Mouse (Mus musculus) myocyte (in vitro differentiated cells): ENCODE measurements around the gene Cs. TPM values are rescaled to one million over a fixed set of nuclear protein-coding genes. Genes with fewer than 3 reads are reported as not detected.

Experiments
- H3K27me3 ChIP-seq: one replicate; pipeline ENCODE4 v1.6.1; 2011; ENCODE audit not compliant: control insufficient read depth, insufficient read depth, insufficient read length
- H3K36me3 ChIP-seq: one replicate; pipeline ENCODE4 v1.6.1; 2011; ENCODE audit not compliant: control insufficient read depth, insufficient read depth
- H3K4me2 ChIP-seq: one replicate; pipeline ENCODE4 v1.6.1; 2011; ENCODE audit warnings: low read depth, control low read depth
- H3K4me3 ChIP-seq: one replicate; pipeline ENCODE4 v1.5.1; 2011; ENCODE audit warnings: mild to moderate bottlenecking, control low read depth, moderate library complexity
- H3K79me2 ChIP-seq: one replicate; pipeline ENCODE4 v1.6.1; 2011; ENCODE audit not compliant: control insufficient read depth, insufficient read depth
- H3ac ChIP-seq: one replicate; pipeline ENCODE4 v1.6.1; 2011; ENCODE audit not compliant: control insufficient read depth, insufficient read length
- CEBPB ChIP-seq: IDR thresholded peaks from 2 replicates; pipeline ENCODE4 v1.6.1; 2011; ENCODE audit warnings: mild to moderate bottlenecking, moderate library complexity; ENCODE audit not compliant: poor library complexity, insufficient read depth, severe bottlenecking
- E2F4 ChIP-seq: IDR thresholded peaks from one replicate; pipeline ENCODE4 v1.6.1; 2011; ENCODE audit warnings: mild to moderate bottlenecking, control low read depth, moderate library complexity; ENCODE audit not compliant: insufficient read depth
- MAX ChIP-seq: IDR thresholded peaks from one replicate; pipeline ENCODE4 v1.6.1; 2011; ENCODE audit warnings: low read depth, mild to moderate bottlenecking, control low read depth
- MYOD1 ChIP-seq, 3 experiments: IDR thresholded peaks; one replicate each; pipeline ENCODE4 v1.6.1; 2011; ENCODE audit warnings: control low read depth in 2 of 3, low read depth in 2 of 3, mild to moderate bottlenecking in 2 of 3, moderate library complexity in 1 of 3; ENCODE audit not compliant: insufficient read length in 2 of 3, control insufficient read depth in 1 of 3
- MYOG ChIP-seq, 3 experiments: IDR thresholded peaks; one replicate each; pipeline ENCODE4 v1.6.1; 2011; ENCODE audit warnings: control low read depth in 2 of 3, low read depth in 2 of 3, mild to moderate bottlenecking in 2 of 3; ENCODE audit not compliant: insufficient read length in 2 of 3, control insufficient read depth in 1 of 3, insufficient read depth in 1 of 3
- POLR2A ChIP-seq: IDR thresholded peaks from one replicate; pipeline ENCODE4 v1.6.1; 2011; ENCODE audit warnings: low read depth, mild to moderate bottlenecking, control low read depth, moderate library complexity; ENCODE audit not compliant: insufficient read length
- POLR2AphosphoS2 ChIP-seq: IDR thresholded peaks from one replicate; pipeline ENCODE4 v1.6.1; 2011; ENCODE audit warnings: low read depth, control low read depth; ENCODE audit not compliant: insufficient read length
- REST ChIP-seq: IDR thresholded peaks from one replicate; pipeline ENCODE4 v1.6.1; 2011; ENCODE audit warnings: mild to moderate bottlenecking, control low read depth, moderate library complexity; ENCODE audit not compliant: insufficient read depth, insufficient read length
- SRF ChIP-seq: IDR thresholded peaks from one replicate; pipeline ENCODE4 v1.6.1; 2011; ENCODE audit warnings: low read depth; ENCODE audit not compliant: control insufficient read depth, insufficient read length
- TCF12 ChIP-seq: IDR thresholded peaks from one replicate; pipeline ENCODE4 v1.6.1; 2011; ENCODE audit warnings: mild to moderate bottlenecking, control low read depth; ENCODE audit not compliant: poor library complexity, insufficient read depth, severe bottlenecking
- TCF3 ChIP-seq: IDR thresholded peaks from one replicate; pipeline ENCODE4 v1.6.1; 2011; ENCODE audit warnings: low read depth, control low read depth; ENCODE audit not compliant: insufficient read length
- USF1 ChIP-seq: IDR thresholded peaks from one replicate; pipeline ENCODE4 v1.6.1; 2011; ENCODE audit warnings: low read depth, mild to moderate bottlenecking, control low read depth, moderate library complexity
- polyA plus RNA-seq: library from polyadenylated mRNA; unstranded; fragments of >200 nt; fragmentation: generic; extraction: Trizol; gene quantifications from one replicate; pipeline ENCODE4 v1.2.1, GENCODE M21; 2012; ENCODE audit warnings: missing spikeins

Gene Cs
- polyA plus RNA-seq, 1 experiment, result 253 TPM

DNA sequence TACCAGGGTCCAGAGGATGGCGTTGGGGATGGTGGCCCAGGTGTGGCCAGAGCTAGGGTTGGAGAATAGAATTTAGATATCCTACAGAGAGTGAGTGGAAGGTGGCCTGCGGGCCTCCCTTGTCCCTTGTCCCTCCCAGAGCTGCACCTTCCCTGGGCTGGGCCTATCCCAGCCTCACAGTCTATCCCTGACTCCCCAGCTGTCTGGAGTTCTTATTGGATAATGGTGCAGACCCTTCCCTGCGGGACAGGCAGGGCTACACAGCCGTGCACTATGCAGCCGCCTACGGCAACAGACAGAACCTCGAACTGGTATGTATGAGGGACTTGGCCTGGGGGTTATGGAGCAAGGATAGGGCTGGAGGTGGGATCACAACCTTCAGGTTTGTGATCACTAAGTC is 48.4 kb downstream of the Cs start:
- TF ChIP-seq POLR2AphosphoS2, result no peak
- no peak for TF ChIP-seq E2F4
- TF ChIP-seq REST, result no peak
- no peak for TF ChIP-seq MAX
- no peak for TF ChIP-seq POLR2A
- no peak for TF ChIP-seq MYOG (IDR thresholded peaks at IDR 0.05; ENCODE audit: control insufficient read depth in 1 of 3, insufficient read depth in 1 of 3, insufficient read length in 2 of 3, low read depth in 2 of 3)
- TF ChIP-seq TCF12, result no peak
- no peak for TF ChIP-seq MYOD1 (IDR thresholded peaks at IDR 0.05; ENCODE audit: control insufficient read depth in 1 of 3, insufficient read length in 2 of 3, low read depth in 2 of 3)
- no peak for TF ChIP-seq CEBPB
- no peak for TF ChIP-seq SRF
- Histone ChIP-seq H3K4me2 (no peak overlapping the region), H3K27me3 (no peaks in the 10 kb centered on the region), H3K79me2 (no peaks in the 10 kb centered on the region), H3K4me3 (no peak overlapping the region), H3ac (no peak overlapping the region), H3K36me3 (peaks cover 52% of the 10 kb centered on the region)

DNA sequence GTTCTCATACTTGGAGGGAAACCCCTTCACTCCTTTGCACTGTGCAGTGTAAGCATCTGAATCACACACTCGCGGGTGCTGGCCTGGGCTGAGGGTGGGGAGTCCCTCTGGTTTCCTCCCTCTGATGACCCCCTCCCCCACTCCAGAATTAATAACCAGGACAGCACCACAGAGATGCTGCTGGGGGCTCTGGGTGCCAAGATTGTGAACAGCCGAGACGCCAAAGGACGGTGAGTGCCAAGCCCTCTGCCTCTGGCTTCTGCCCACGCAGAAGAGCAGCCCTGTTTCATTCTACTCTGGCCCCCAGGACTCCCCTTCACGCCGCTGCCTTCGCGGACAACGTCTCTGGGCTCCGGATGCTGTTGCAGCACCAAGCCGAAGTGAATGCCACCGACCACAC is 51.4 kb downstream of the Cs start:
- H3K4me2 ChIP-seq, result no peak overlapping the region
- H3K27me3 ChIP-seq, result no peaks in the 10 kb centered on the region
- TF ChIP-seq MYOG (IDR thresholded peaks at IDR 0.05; ENCODE audit: control insufficient read depth in 1 of 3, insufficient read depth in 1 of 3, insufficient read length in 2 of 3, low read depth in 2 of 3) (no peak), E2F4 (no peak), POLR2A (no peak), TCF3 (no peak), TCF12 (no peak), CEBPB (no peak), POLR2AphosphoS2 (no peak), SRF (no peak), MYOD1 (IDR thresholded peaks at IDR 0.05; ENCODE audit: control insufficient read depth in 1 of 3, insufficient read length in 2 of 3, low read depth in 2 of 3) (no peak), USF1 (no peak), MAX (no peak), REST (no peak)
- no peaks in the 10 kb centered on the region for H3K79me2 ChIP-seq
- peaks cover 44% of the 10 kb centered on the region for H3K36me3 ChIP-seq
- no peak overlapping the region for H3ac ChIP-seq
- H3K4me3 ChIP-seq, result no peak overlapping the region

- H3ac ChIP-seq, result no peak overlapping the region
- no peak overlapping the region for H3K4me2 ChIP-seq
- no peak overlapping the region for H3K4me3 ChIP-seq
- H3K27me3 ChIP-seq, result no peaks in the 10 kb centered on the region
- H3K79me2 ChIP-seq, result no peaks in the 10 kb centered on the region
- TF ChIP-seq MYOG (IDR thresholded peaks at IDR 0.05; ENCODE audit: control insufficient read depth in 1 of 3, insufficient read depth in 1 of 3, insufficient read length in 2 of 3, low read depth in 2 of 3), result no peak
- no peak for TF ChIP-seq MAX
- TF ChIP-seq USF1, result no peak
- peaks cover 38% of the 10 kb centered on the region for H3K36me3 ChIP-seq
Observed at GRCm38 (mm10) chr10:128389570-128389969, 52.0 kb downstream of the Cs start.

GRCm38 (mm10) chr10:128390366-128390765 is 52.8 kb downstream of the Cs start:
- H3ac ChIP-seq, result no peak overlapping the region
- peaks cover 30% of the 10 kb centered on the region for H3K36me3 ChIP-seq
- no peak overlapping the region for H3K4me3 ChIP-seq
- H3K27me3 ChIP-seq, result no peaks in the 10 kb centered on the region
- H3K79me2 ChIP-seq, result no peaks in the 10 kb centered on the region
- TF ChIP-seq MAX, result no peak
- no peak for TF ChIP-seq SRF
- TF ChIP-seq MYOD1 (IDR thresholded peaks at IDR 0.05; ENCODE audit: control insufficient read depth in 1 of 3, insufficient read length in 2 of 3, low read depth in 2 of 3), result no peak
- no peak for TF ChIP-seq CEBPB
- no peak for TF ChIP-seq USF1
- peak; percentile 13 for TF ChIP-seq POLR2AphosphoS2
- no peak for TF ChIP-seq MYOG (IDR thresholded peaks at IDR 0.05; ENCODE audit: control insufficient read depth in 1 of 3, insufficient read depth in 1 of 3, insufficient read length in 2 of 3, low read depth in 2 of 3)
- no peak for TF ChIP-seq TCF12
- no peak overlapping the region for H3K4me2 ChIP-seq

DNA sequence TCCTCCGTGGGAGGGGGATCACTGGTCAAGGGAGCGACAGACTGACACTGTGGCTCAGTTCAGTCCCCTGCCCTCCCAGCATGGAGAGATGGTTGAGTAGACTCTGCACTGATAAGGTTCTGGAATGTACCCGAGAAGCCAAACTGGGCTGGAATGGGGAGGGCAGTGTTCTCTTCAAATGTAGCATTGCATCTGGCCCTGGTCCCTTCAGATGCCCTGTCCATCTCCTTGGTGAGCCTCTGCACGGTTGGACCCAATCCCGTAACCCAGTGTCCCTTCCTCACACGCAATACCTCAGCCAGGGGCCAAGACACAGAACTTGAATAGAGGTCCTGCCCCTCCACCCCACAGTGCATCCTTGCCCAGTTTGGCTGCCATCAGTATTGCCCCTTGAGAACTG is 54.3 kb downstream of the Cs start:
- Histone ChIP-seq H3K27me3 (no peaks in the 10 kb centered on the region), H3K36me3 (peaks cover 20% of the 10 kb centered on the region), H3K4me2 (no peak overlapping the region)

More for the DNA sequence above, 54.3 kb downstream of the Cs start:
- no peak overlapping the region for H3K4me3 ChIP-seq
- TF ChIP-seq POLR2AphosphoS2 (no peak), MAX (no peak), SRF (no peak), CEBPB (no peak)
- H3K79me2 ChIP-seq, result no peaks in the 10 kb centered on the region
- no peak overlapping the region for H3ac ChIP-seq
